Mouse (Mus musculus) adipocyte (in vitro differentiated cells): ENCODE measurements around the gene Cadm2.

Experiments used
- DNase-seq: peaks from one replicate; pipeline ENCODE4 v3.0.0-alpha.2; 2016; ENCODE audit warnings: low spot score

The Cadm2 gene

GRCm38 (mm10) chr16:66936332-66936731 is 684.4 kb downstream of the Cadm2 start:
- no peak for DNase-seq

GRCm38 (mm10) chr16:66925517-66925916 is 695.2 kb downstream of the Cadm2 start:
- no peak for DNase-seq

GRCm38 (mm10) chr16:66922753-66923152 is 698.0 kb downstream of the Cadm2 start:
- no peak for DNase-seq

- DNase-seq, result no peak
These were observed 699.2 kb downstream of the Cadm2 start for GRCm38 (mm10) chr16:66921414-66921915.

- no peak for DNase-seq
These were observed 700.8 kb downstream of the Cadm2 start for GRCm38 (mm10) chr16:66919889-66920402.

- no peak for DNase-seq
These were observed 718.9 kb downstream of the Cadm2 start for GRCm38 (mm10) chr16:66901801-66902200.

- no peak for DNase-seq
These were observed 720.0 kb downstream of the Cadm2 start for GRCm38 (mm10) chr16:66900664-66901063.

- DNase-seq, result no peak
These were observed 728.3 kb downstream of the Cadm2 start for GRCm38 (mm10) chr16:66892359-66892758.

GRCm38 (mm10) chr16:66891559-66892247 is 729.0 kb downstream of the Cadm2 start:
- DNase-seq, result no peak

GRCm38 (mm10) chr16:66889907-66890306 is 730.8 kb downstream of the Cadm2 start:
- DNase-seq, result no peak

- DNase-seq, result peak; percentile 26
These were observed 738.1 kb downstream of the Cadm2 start for GRCm38 (mm10) chr16:66882597-66882996.

- peak; percentile 42 for DNase-seq
These were observed 749.5 kb downstream of the Cadm2 start for GRCm38 (mm10) chr16:66871201-66871600.

GRCm38 (mm10) chr16:66851047-66851446 is 769.7 kb downstream of the Cadm2 start:
- no peak for DNase-seq

- no peak for DNase-seq
These were observed 795.8 kb downstream of the Cadm2 start for GRCm38 (mm10) chr16:66824866-66825265.

- DNase-seq, result no peak
These were observed 809.2 kb downstream of the Cadm2 start for GRCm38 (mm10) chr16:66811495-66811894.

- DNase-seq, result no peak
These were observed 822.5 kb downstream of the Cadm2 start for GRCm38 (mm10) chr16:66798204-66798603.

- DNase-seq, result no peak
These were observed 827.6 kb downstream of the Cadm2 start for GRCm38 (mm10) chr16:66793067-66793466.

- no peak for DNase-seq
These were observed 848.8 kb downstream of the Cadm2 start for GRCm38 (mm10) chr16:66771883-66772282.

GRCm38 (mm10) chr16:66769545-66769944 is 851.2 kb downstream of the Cadm2 start:
- DNase-seq, result no peak

GRCm38 (mm10) chr16:66768684-66769389 is 851.9 kb downstream of the Cadm2 start:
- DNase-seq, result peak; percentile 50

- DNase-seq, result no peak
These were observed 858.9 kb downstream of the Cadm2 start for GRCm38 (mm10) chr16:66761546-66762473.

GRCm38 (mm10) chr16:66748533-66748932 is 872.2 kb downstream of the Cadm2 start:
- DNase-seq, result no peak
